Comparison of ENCODE assay signal across 12 mouse cellular contexts in genomic region chr16:32124444-32125335, GRCm38 (mm10). TPM values are rescaled to one million over a fixed set of nuclear protein-coding genes. Genes with fewer than 3 reads are reported as not detected.
A peak's percentile ranks its signal among the peaks of the same experiment; 100 is the strongest.
DNase-seq lines count a peak whose midpoint lies in the region; ATAC-seq and TF ChIP-seq lines count a peak whose summit lies in the region.
"Had no signal": no experiment of that assay in that cellular context is flagged by ENCODE, and none has a peak within 500 bp of the region (broad histone marks: within the 10 kb centered on the region; RNA-seq: fewer than 3 reads in every experiment).

No protein-coding gene starts in this region.

- no peak overlapping the region for H3K4me3 ChIP-seq in heart, adult 2 months
- peak overlapping the region; percentile 54 for H3K4me3 ChIP-seq in E14TG2a.4 (replicated peaks; ENCODE audit: low read length)
- H3K4me3 ChIP-seq in kidney, postnatal 0 days (replicated peaks; ENCODE audit: low read depth, low read length) = no peak overlapping the region
- H3K4me3 ChIP-seq in forebrain, embryonic 11.5 days (ENCODE audit: low read depth, low read length) = no peak overlapping the region

- intact Hi-C loops in heart, adult 2 months (cut with DNase I) = no loop called here
- intact Hi-C loops in heart, postnatal 14 days (cut with DNase I) = no loop called here
- intact Hi-C loops in gastrocnemius, postnatal 14 days (cut with DNase I; ENCODE audit: low total_unique reads) = no loop called here

- no peaks in the 10 kb centered on the region for H3K9me3 ChIP-seq in E14TG2a.4 (ENCODE audit: low read length)
- no peaks in the 10 kb centered on the region for H3K9me3 ChIP-seq in kidney, postnatal 0 days (replicated peaks; ENCODE audit: low read length)
- H3K9me3 ChIP-seq in forebrain, embryonic 11.5 days (ENCODE audit: control insufficient read depth, low read length) = no peaks in the 10 kb centered on the region
- H3K9me3 ChIP-seq: G1E had no signal

- no peak for TF ChIP-seq EP300 in heart, adult 2 months (IDR thresholded peaks at IDR 0.05; ENCODE audit: insufficient read depth, low read depth, low read length)

- TF ChIP-seq CTCF in heart, adult 2 months (IDR thresholded peaks at IDR 0.05) = no peak
- no peak for TF ChIP-seq CTCF in E14TG2a.4 (conservative IDR thresholded peaks at IDR 0.05; ENCODE audit: low read length)
- TF ChIP-seq CTCF in kidney, postnatal 0 days (IDR thresholded peaks at IDR 0.05; ENCODE audit: low read depth) = no peak

- no peaks in the 10 kb centered on the region for H3K27me3 ChIP-seq in heart, adult 2 months (ENCODE audit: control insufficient read depth, insufficient read depth, low read length)
- no peaks in the 10 kb centered on the region for H3K27me3 ChIP-seq in E14TG2a.4 (ENCODE audit: insufficient read depth, low read length)
- no peaks in the 10 kb centered on the region for H3K27me3 ChIP-seq in kidney, postnatal 0 days (ENCODE audit: insufficient read depth, low read length)
- H3K27me3 ChIP-seq in forebrain, embryonic 11.5 days (ENCODE audit: control insufficient read depth, insufficient read depth, low read length) = no peaks in the 10 kb centered on the region

- H3K4me2 ChIP-seq in kidney, postnatal 0 days (ENCODE audit: low read length) = no peak overlapping the region
- no peak overlapping the region for H3K4me2 ChIP-seq in forebrain, embryonic 11.5 days (ENCODE audit: low read depth, low read length, severe bottlenecking)

- H3K79me2 ChIP-seq in heart, adult 2 months (replicated peaks; ENCODE audit: control insufficient read depth, insufficient read depth, low read length) = no peaks in the 10 kb centered on the region

- H3K9ac ChIP-seq in heart, adult 2 months (ENCODE audit: low read depth, low read length) = no peak overlapping the region
- H3K9ac ChIP-seq in kidney, postnatal 0 days (ENCODE audit: low read depth, low read length) = no peak overlapping the region
- H3K9ac ChIP-seq in forebrain, embryonic 11.5 days (ENCODE audit: low read length) = no peak overlapping the region

- peak in 1 of 2 experiments; percentile 39 for DNase-seq in heart, adult 2 months
- DNase-seq in heart, postnatal 14 days = no peak
- DNase-seq in kidney, postnatal 0 days (ENCODE audit: low spot score) = peak; percentile 45
- DNase-seq in gastrocnemius, postnatal 14 days = no peak
- no peak for DNase-seq in urinary bladder, adult 18-20 months (ENCODE audit: low spot score in 2 of 2)
- DNase-seq in forebrain, embryonic 11.5 days (ENCODE audit: low spot score) = no peak

- no peak for ATAC-seq in kidney, postnatal 0 days (replicated peaks; ENCODE audit: low FRiP score, low read depth)
- ATAC-seq in megakaryocyte progenitor cell, adult 5-6 weeks (replicated peaks; ENCODE audit: poor library complexity) = peak; percentile 84
- ATAC-seq in forebrain, embryonic 11.5 days (replicated peaks; ENCODE audit: low FRiP score) = no peak
- ATAC-seq: midbrain, embryonic 16.5 days had no signal

- H3K27ac ChIP-seq in heart, adult 2 months = peak overlapping the region; percentile 36
- H3K27ac ChIP-seq in kidney, postnatal 0 days = peak overlapping the region; percentile 62; the same call in 1 of the 2 replicates
- no peak overlapping the region for H3K27ac ChIP-seq in forebrain, embryonic 11.5 days (ENCODE audit: low read depth, low read length)

- no peaks in the 10 kb centered on the region for H3K36me3 ChIP-seq in heart, adult 2 months (ENCODE audit: control insufficient read depth, insufficient read depth, low read length)
- H3K36me3 ChIP-seq in E14TG2a.4 (ENCODE audit: insufficient read depth, low read length) = no peaks in the 10 kb centered on the region
- no peaks in the 10 kb centered on the region for H3K36me3 ChIP-seq in kidney, postnatal 0 days (ENCODE audit: insufficient read depth, low read length)
- H3K36me3 ChIP-seq in forebrain, embryonic 11.5 days (ENCODE audit: control insufficient read depth, insufficient read depth, low read length) = no peaks in the 10 kb centered on the region
- H3K36me3 ChIP-seq: G1E had no signal

- 32% methylated on average over 17 of the region's 17 CpGs for WGBS in heart, adult 2 months
- WGBS in kidney, postnatal 0 days = 53% methylated on average over 17 of the region's 17 CpGs
- 70% methylated on average over 17 of the region's 17 CpGs for WGBS in forebrain, embryonic 11.5 days

- TF ChIP-seq POLR2A in heart, adult 2 months (IDR thresholded peaks at IDR 0.05; ENCODE audit: insufficient read depth, low read depth, low read length) = no peak

- peaks cover 4% of the 10 kb centered on the region for H3K4me1 ChIP-seq in heart, adult 2 months (ENCODE audit: control insufficient read depth, insufficient read depth, low read length)
- peaks cover 70% of the 10 kb centered on the region for H3K4me1 ChIP-seq in E14TG2a.4 (replicated peaks; ENCODE audit: low read depth, low read length)
- H3K4me1 ChIP-seq in kidney, postnatal 0 days (replicated peaks; ENCODE audit: insufficient read depth, low read length) = no peaks in the 10 kb centered on the region
- no peaks in the 10 kb centered on the region for H3K4me1 ChIP-seq in forebrain, embryonic 11.5 days (replicated peaks; ENCODE audit: control insufficient read depth, insufficient read depth, low read length)

RNA-seq across cellular contexts. Expression of gene Cep19, which starts 25.1 kb away (rescaled TPM):
- total RNA-seq in heart, adult 2 months (2021) = 1 to 10 TPM; 8.6 to 9.8 TPM
- polyA plus RNA-seq in heart, adult 2 months (2012; rRNA removed) = 8.8 and 9.7 TPM in 2 replicates
- 10 to 100 TPM in 1 of 2 experiments, 1 to 10 TPM in 1; 8.9 to 10.2 TPM for total RNA-seq in heart, postnatal 14 days (2021)
- polyA plus RNA-seq in kidney, postnatal 0 days (2015; fragmentation: Nextera tagmentation; extraction: Ambion mirVana) = 45.2 and 45.6 TPM in 2 replicates
- total RNA-seq in megakaryocyte progenitor cell, adult 5-6 weeks (2015) = 18.0 and 22.8 TPM in 2 replicates
- 29.0 and 30.7 TPM in 2 replicates for total RNA-seq in megakaryocyte progenitor cell, adult 5-6 weeks (2017)
- 1 to 10 TPM; 6.1 to 7.6 TPM for total RNA-seq in gastrocnemius, postnatal 14 days (2021)
- 43.3 and 43.5 TPM in 2 replicates for polyA plus RNA-seq in forebrain, embryonic 11.5 days (2014; fragmentation: Nextera tagmentation; extraction: Ambion mirVana)

RNA-seq across cellular contexts. Expression of gene Pigx, which starts 25.1 kb away (rescaled TPM):
- 10 to 100 TPM; 21.0 to 21.2 TPM for total RNA-seq in heart, adult 2 months (2021)
- 12.4 and 23.2 TPM in 2 replicates for polyA plus RNA-seq in heart, adult 2 months (2012; rRNA removed)
- total RNA-seq in heart, postnatal 14 days (2021) = 10 to 100 TPM; 18.8 to 24.5 TPM
- polyA plus RNA-seq in kidney, postnatal 0 days (2015; fragmentation: Nextera tagmentation; extraction: Ambion mirVana) = 129 and 140 TPM in 2 replicates
- total RNA-seq in megakaryocyte progenitor cell, adult 5-6 weeks (2015) = 95.8 and 106 TPM in 2 replicates
- 49.1 and 57.9 TPM in 2 replicates for total RNA-seq in megakaryocyte progenitor cell, adult 5-6 weeks (2017)
- 10 to 100 TPM; 12.3 to 12.9 TPM for total RNA-seq in gastrocnemius, postnatal 14 days (2021)
- 136 and 144 TPM in 2 replicates for polyA plus RNA-seq in forebrain, embryonic 11.5 days (2014; fragmentation: Nextera tagmentation; extraction: Ambion mirVana)

RNA-seq across cellular contexts. Expression of gene Nrros, which starts 40.7 kb away (rescaled TPM):
- total RNA-seq in heart, adult 2 months (2021) = 1 to 10 TPM; 3.9 to 4.7 TPM
- polyA plus RNA-seq in heart, adult 2 months (2012; rRNA removed) = 9.1 and 9.5 TPM in 2 replicates
- 1 to 10 TPM; 5.8 to 7.3 TPM for total RNA-seq in heart, postnatal 14 days (2021)
- polyA plus RNA-seq in kidney, postnatal 0 days (2015; fragmentation: Nextera tagmentation; extraction: Ambion mirVana) = 13.9 and 15.3 TPM in 2 replicates
- total RNA-seq in megakaryocyte progenitor cell, adult 5-6 weeks (2015) = 180 and 190 TPM in 2 replicates
- 116 and 133 TPM in 2 replicates for total RNA-seq in megakaryocyte progenitor cell, adult 5-6 weeks (2017)
- total RNA-seq in gastrocnemius, postnatal 14 days (2021) = 1 to 10 TPM; 5.3 to 5.6 TPM
- polyA plus RNA-seq in forebrain, embryonic 11.5 days (2014; fragmentation: Nextera tagmentation; extraction: Ambion mirVana) = 6.7 and 7.5 TPM in 2 replicates

RNA-seq across cellular contexts. Expression of gene Pak2, which starts 45.5 kb away (rescaled TPM):
- total RNA-seq in heart, adult 2 months (2021) = 10 to 100 TPM; 26.3 to 27.3 TPM
- polyA plus RNA-seq in heart, adult 2 months (2012; rRNA removed) = 9.6 and 15.3 TPM in 2 replicates
- total RNA-seq in heart, postnatal 14 days (2021) = 10 to 100 TPM; 31.9 to 32.9 TPM
- 31.2 and 33.6 TPM in 2 replicates for polyA plus RNA-seq in kidney, postnatal 0 days (2015; fragmentation: Nextera tagmentation; extraction: Ambion mirVana)
- total RNA-seq in megakaryocyte progenitor cell, adult 5-6 weeks (2015) = 60.6 and 61.9 TPM in 2 replicates
- total RNA-seq in megakaryocyte progenitor cell, adult 5-6 weeks (2017) = 52.4 and 58.2 TPM in 2 replicates
- total RNA-seq in gastrocnemius, postnatal 14 days (2021) = 10 to 100 TPM; 18.9 to 19.7 TPM
- 52.6 and 53.9 TPM in 2 replicates for polyA plus RNA-seq in forebrain, embryonic 11.5 days (2014; fragmentation: Nextera tagmentation; extraction: Ambion mirVana)

RNA-seq across cellular contexts. Expression of gene Bex6, which starts 54.9 kb away (rescaled TPM):
- not detected for total RNA-seq in heart, adult 2 months (2021)
- not detected in 2 replicates for polyA plus RNA-seq in heart, adult 2 months (2012; rRNA removed)
- total RNA-seq in heart, postnatal 14 days (2021) = not detected
- polyA plus RNA-seq in kidney, postnatal 0 days (2015; fragmentation: Nextera tagmentation; extraction: Ambion mirVana) = not detected in 2 replicates
- 103 and 110 TPM in 2 replicates for total RNA-seq in megakaryocyte progenitor cell, adult 5-6 weeks (2015)
- total RNA-seq in megakaryocyte progenitor cell, adult 5-6 weeks (2017) = 81.8 and 101 TPM in 2 replicates
- not detected for total RNA-seq in gastrocnemius, postnatal 14 days (2021)
- 0.35 TPM in 1 of 2 replicates, not detected in the other for polyA plus RNA-seq in forebrain, embryonic 11.5 days (2014; fragmentation: Nextera tagmentation; extraction: Ambion mirVana)
- total RNA-seq: G1E; heart, postnatal 10 days; left cerebral cortex, postnatal 14 days had no signal
- polyA plus RNA-seq: G1E; midbrain, embryonic 16.5 days had no signal

Comparison
In these comparisons a context has a peak if more than half of its experiments do, and no peak if none do; other contexts are left out.
1. RNA of gene Nrros, which starts 40.7 kb away (total RNA-seq): 116 to 190 TPM in megakaryocyte progenitor cell, adult 5-6 weeks; 5.8 to 7.3 TPM in heart, postnatal 14 days, 5.3 to 5.6 TPM in gastrocnemius, postnatal 14 days and 3.9 to 4.7 TPM in heart, adult 2 months; every median in the first group is over 10 times any median in the second.